Mouse (Mus musculus): ENCODE results near the gene Apol7b.
A peak's percentile ranks its signal among the peaks of the same experiment; 100 is the strongest.
"Not testable (repeated sequence)": the region's sequence is repeated elsewhere in the genome, so short reads cannot be mapped to it uniquely, and the experiment has no call there.

The Apol7b gene

GRCm38 (mm10) chr15:77447392-77447791, at the start of gene Apol7b:
TSS of gene Apol7b (minus strand) at chr15:77447492.
- DNase-seq, result not testable (repeated sequence)

DNA sequence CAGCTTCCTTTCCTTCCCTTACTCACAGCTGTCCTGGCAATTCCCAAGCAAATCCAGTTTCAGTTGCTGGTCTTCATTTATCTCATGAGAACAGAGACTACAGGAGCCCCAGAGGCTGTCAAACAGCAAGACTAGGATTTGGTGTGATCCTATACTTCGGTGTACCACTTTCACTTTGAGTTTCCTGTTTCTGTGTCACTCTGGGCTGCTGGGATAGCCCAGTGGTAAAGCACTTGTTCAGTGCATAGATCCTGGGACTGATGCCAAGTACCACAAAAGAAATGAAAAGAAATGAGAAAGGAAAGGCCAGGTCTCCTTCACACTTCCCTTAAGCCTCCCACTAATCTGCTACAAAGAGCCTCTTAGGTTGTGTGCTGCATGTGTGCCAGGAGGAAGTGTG, 47.4 kb upstream of the Apol7b start:
- DNase-seq, result not testable (repeated sequence)

DNA sequence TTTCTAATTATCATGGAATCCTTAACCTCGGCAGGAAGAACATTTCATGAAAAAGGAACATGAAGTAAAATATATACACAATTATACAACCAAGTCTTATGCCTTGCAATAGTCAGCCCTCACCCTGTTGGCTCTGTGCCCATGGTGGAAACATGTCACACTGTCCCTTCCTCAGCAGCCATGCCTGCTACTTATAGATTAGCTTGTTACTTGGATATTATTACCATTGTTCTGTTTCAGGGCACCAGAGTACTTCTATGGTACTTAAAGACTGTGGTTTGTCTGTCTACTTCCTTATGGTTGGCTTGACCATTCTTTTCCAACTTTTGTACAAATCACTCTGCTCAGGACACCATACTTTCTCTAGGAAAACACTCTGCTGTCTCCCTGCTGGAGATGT, 45.9 kb upstream of the Apol7b start:
- DNase-seq, result not testable (repeated sequence)

DNA sequence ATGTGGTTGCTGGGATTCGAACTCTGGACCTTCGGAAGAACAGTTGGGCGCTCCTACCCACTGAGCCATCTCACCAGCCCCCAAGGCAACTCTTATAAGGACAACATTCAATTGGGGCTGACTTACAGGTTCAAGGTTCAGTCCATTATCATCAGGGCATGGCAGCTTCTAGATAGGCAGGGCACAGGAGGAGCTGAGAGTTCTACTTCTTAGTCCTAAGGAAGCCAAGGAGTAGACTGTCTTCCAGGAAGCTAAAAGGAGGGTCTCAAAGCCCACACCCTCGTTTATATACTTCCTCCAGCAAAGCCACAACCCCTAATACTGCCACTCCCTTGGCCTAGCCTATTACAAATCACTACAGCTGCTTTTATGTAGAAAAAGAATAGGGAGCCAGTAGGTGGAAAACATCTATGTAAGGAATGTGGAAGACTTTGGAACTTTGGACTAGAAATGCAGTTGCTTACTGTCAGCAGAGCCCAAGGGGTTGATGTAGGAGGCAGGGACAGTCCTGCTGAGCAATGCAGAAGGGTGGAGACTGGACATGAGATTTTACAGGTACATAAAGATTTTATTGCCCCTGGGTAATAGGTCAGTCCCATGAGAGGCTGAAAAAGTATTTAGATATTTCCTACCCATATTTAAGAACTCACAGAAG, 35.0 kb upstream of the Apol7b start:
- DNase-seq, result no peak

- DNase-seq, result not testable (repeated sequence)
Measured at GRCm38 (mm10) chr15:77476693-77477092, 29.4 kb upstream of the Apol7b start, which contains the start of gene Apol10a. TSS of gene Apol10a (plus strand) at chr15:77477047.

- not testable (repeated sequence) for DNase-seq
Measured at GRCm38 (mm10) chr15:77474699-77475390, 27.6 kb upstream of the Apol7b start.

- DNase-seq, result peak; percentile 4
Measured at GRCm38 (mm10) chr15:77449927-77450326, 2.6 kb upstream of the Apol7b start.

- not testable (repeated sequence) for DNase-seq
Measured at GRCm38 (mm10) chr15:77445668-77446067, 1.6 kb downstream of the Apol7b start.

- DNase-seq, result not testable (repeated sequence)
Measured at GRCm38 (mm10) chr15:77444746-77445145, 2.5 kb downstream of the Apol7b start.

- DNase-seq, result not testable (repeated sequence)
Measured at GRCm38 (mm10) chr15:77428690-77429448, 18.4 kb downstream of the Apol7b start.

DNA sequence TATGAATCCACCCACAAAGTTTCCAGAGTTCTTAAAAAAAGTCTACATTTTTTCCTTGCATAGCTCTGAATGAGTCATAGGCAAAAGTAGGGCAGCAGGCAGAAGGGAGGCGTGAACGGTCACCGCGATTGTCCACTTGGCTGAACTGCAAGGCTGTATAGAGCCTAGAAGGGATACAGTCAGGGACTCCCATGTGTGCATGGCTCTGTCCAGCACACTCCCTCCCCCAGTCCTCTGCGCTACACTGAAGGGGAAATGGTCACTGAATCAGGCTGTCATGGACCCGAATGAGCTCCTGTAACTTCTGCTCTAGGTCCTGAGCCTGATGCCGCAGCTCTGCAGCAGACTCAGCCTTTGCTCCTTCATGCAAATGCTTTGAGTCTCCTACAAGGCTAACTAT, 24.4 kb downstream of the Apol7b start:
- not testable (repeated sequence) for DNase-seq

DNA sequence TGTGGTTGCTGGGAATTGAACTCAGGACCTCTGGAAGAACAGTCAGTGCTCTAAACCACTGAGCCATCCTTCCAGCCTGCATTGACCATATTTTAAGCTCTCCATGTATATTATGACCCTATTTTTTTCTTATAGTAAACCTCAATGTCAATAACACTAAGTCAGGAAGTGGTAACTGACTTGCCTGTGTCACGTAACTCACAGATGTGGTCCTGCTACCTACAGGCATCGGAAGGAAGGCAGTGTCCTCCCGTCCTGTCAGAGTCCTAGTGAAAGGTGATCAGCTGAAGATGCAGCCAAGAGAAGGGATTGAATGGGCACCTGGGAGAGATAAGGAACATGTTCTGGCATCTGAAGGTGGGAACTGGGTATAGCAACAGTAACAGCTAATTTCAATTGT, 27.6 kb downstream of the Apol7b start:
- DNase-seq, result not testable (repeated sequence)

GRCm38 (mm10) chr15:77416655-77417333, 30.5 kb downstream of the Apol7b start:
- not testable (repeated sequence) for DNase-seq

DNA sequence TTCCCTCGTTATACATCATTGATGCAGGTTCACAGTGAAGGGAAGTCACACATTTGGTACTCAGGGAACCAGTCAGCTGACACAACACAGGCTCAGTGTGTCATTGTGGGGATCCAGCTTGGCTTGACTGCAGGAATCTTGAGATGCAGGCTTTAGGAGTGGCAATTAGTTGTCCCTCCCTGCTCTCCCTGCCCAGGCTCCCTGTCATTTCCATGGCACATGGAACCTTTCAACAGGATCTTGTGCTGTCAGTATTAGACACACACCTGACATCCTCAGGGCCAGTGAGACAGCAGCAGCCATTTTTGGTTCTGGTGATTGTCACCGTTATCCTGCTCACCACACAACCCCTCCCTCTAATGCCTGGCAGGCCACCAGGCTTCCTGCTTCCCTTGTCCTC, 31.6 kb downstream of the Apol7b start:
- DNase-seq, result not testable (repeated sequence)

DNA sequence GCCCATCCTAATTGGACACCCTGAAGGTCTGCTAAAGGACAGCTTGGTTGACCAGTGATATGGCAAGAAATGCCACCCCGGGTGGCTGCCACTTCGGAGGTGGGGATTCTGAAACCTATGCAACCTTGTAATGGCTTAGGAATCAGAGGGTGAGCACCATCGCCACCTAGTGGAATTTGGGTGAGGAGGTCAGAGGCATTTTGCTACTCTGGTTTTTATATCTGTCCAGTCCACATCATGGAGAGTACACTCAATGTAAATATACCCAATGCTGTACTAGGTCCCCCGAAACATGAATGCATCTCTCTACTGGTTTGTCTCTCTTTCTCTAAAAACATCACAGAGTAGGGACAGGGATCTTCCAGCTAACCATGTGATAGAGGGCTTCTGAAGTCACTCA, 34.6 kb downstream of the Apol7b start:
- not testable (repeated sequence) for DNase-seq

GRCm38 (mm10) chr15:77411035-77411434, 36.3 kb downstream of the Apol7b start, which contains the start of gene Apol9a:
TSS of gene Apol9a (minus strand) at chr15:77411135.
- DNase-seq, result not testable (repeated sequence)

- not testable (repeated sequence) for DNase-seq
Measured at GRCm38 (mm10) chr15:77406370-77406769, 40.9 kb downstream of the Apol7b start.

- peak; percentile 15 for DNase-seq
Measured at GRCm38 (mm10) chr15:77399027-77399426, 48.3 kb downstream of the Apol7b start, which contains the start of gene Apol7a. TSS of gene Apol7a (minus strand) at chr15:77399110.

GRCm38 (mm10) chr15:77397450-77398132, 49.7 kb downstream of the Apol7b start:
- not testable (repeated sequence) for DNase-seq

DNA sequence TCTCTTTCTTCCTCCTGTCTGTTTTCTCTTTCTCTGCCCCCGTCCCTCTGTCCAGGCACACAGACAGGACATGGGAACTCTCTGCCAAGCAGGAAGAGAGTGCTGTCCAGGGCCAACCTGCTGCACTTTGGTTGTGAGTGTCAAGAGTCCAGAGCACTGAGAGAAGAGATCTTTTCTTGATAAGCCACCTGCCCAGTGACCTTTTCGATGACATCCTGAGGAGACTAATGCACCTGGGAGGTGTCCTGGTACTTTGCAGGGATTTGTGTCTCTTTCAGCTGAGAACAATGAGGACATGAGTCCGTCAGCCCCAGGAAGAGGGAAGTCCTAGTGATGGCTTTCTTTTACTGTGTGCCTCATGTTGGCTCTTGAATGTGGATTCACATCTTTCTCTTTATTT, 53.5 kb downstream of the Apol7b start:
- DNase-seq, result not testable (repeated sequence)

DNA sequence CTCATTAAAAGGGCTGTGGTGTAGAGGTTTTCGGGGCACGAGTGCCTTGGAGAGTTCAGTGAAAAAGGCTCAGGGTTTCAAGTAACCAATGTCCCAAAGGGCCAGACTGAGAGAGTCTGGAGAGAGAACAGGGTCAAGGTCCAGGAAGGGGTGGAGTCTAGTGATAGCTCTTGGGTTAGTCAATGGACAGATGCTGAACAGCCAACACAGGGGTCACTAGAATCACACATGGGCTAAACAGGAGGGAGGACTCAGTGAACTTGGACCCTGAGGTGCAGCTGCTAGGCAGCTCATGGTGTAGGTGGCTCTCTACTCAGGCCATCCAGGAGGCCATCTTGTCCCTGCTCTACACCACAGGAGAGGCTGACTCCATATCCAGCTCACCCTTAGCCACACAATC, 59.8 kb downstream of the Apol7b start:
- no peak for DNase-seq

All from liver (tissue).